Mouse (Mus musculus) erythroblast, embryonic 14.5 days (primary cell): ENCODE results near the gene Trak1. TPM values are rescaled to one million over a fixed set of nuclear protein-coding genes. Genes with fewer than 3 reads are reported as not detected.

Experiments
- H3K27me3 ChIP-seq: 2 replicates; pipeline ENCODE4 v1.6.1; 2012; ENCODE audit warnings: inconsistent platforms; ENCODE audit not compliant: control insufficient read depth
- H3K36me3 ChIP-seq: 2 replicates; pipeline ENCODE4 v1.6.1; 2012; ENCODE audit warnings: mild to moderate bottlenecking, inconsistent platforms; ENCODE audit not compliant: control insufficient read depth
- H3K4me1 ChIP-seq: 2 replicates; pipeline ENCODE4 v1.6.1; 2012; ENCODE audit warnings: inconsistent platforms; ENCODE audit not compliant: control insufficient read depth
- H3K4me3 ChIP-seq: replicated peaks from 2 replicates; pipeline ENCODE3; 2012; ENCODE audit warnings: moderate library complexity, mild to moderate bottlenecking, inconsistent platforms
- H3K9me3 ChIP-seq: 2 replicates; pipeline ENCODE4 v1.6.1; 2012; ENCODE audit warnings: low read length, inconsistent platforms, mixed read lengths; ENCODE audit not compliant: control insufficient read depth
- GATA1 ChIP-seq: IDR thresholded peaks from 2 replicates; pipeline ENCODE4 v1.6.1; 2012; ENCODE audit warnings: low read length, inconsistent platforms, mixed read lengths
- TAL1 ChIP-seq: IDR thresholded peaks from 3 replicates; pipeline ENCODE4 v1.6.1; 2012; ENCODE audit warnings: low read length, inconsistent platforms, mixed read lengths
- polyA plus RNA-seq: library from polyadenylated mRNA; stranded (reverse); fragments of >175 nt; gene quantifications from 2 replicates; pipeline ENCODE4 v1.2.3, GENCODE M21; 2012

Gene Trak1
- polyA plus RNA-seq, 1 experiment: 1.2 TPM

DNA sequence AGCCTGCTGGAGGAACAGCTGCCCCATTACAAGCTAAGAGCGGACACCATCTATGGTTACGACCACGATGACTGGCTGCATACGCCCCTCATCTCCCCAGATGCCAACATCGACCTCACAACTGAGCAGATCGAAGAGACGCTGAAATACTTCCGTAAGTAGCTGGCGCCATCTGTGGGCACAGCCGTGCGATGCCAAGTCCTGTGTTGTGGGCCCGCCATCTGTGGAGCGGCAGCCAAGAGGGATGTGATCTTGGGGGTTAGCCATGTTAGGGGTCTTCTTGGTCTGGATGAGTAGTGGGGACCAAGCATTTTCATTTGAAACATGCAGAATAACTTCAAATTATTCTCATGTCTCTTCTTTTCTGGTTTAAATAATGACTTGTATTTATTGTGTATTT, 94.6 kb downstream of the Trak1 start:
- no peak for TF ChIP-seq TAL1
- TF ChIP-seq GATA1: no peak
- H3K4me1 ChIP-seq: peaks cover 2% of the 10 kb centered on the region; the same call in 1 of the 2 replicates
- H3K36me3 ChIP-seq: peaks cover 5% of the 10 kb centered on the region
- no peaks in the 10 kb centered on the region for H3K9me3 ChIP-seq
- no peak overlapping the region for H3K4me3 ChIP-seq
- no peaks in the 10 kb centered on the region for H3K27me3 ChIP-seq

DNA sequence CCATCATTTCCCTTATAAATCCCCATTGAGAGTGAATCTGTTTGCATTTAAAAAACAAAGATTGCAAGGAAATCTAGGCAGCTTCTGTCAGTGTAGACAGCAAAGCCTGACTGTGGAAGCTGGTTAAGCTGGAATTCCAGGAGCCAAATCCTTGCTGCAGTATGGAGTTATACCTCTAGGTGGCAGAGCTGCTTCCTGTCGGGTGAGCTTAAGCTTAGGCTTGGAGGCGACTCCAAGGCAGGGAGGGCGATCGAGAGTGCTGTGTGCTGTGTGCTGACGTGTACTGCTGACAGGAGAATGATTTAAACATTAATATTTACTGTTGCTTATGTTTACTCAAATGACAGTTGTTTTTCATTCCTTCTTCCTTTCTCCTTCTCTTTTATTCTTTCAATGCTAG, 95.1 kb downstream of the Trak1 start:
- Histone ChIP-seq H3K36me3 (peaks cover 5% of the 10 kb centered on the region), H3K4me3 (no peak overlapping the region), H3K9me3 (no peaks in the 10 kb centered on the region), H3K27me3 (no peaks in the 10 kb centered on the region), H3K4me1 (peaks cover 2% of the 10 kb centered on the region; the same call in 1 of the 2 replicates)
- TF ChIP-seq TAL1 (no peak), GATA1 (no peak)

DNA sequence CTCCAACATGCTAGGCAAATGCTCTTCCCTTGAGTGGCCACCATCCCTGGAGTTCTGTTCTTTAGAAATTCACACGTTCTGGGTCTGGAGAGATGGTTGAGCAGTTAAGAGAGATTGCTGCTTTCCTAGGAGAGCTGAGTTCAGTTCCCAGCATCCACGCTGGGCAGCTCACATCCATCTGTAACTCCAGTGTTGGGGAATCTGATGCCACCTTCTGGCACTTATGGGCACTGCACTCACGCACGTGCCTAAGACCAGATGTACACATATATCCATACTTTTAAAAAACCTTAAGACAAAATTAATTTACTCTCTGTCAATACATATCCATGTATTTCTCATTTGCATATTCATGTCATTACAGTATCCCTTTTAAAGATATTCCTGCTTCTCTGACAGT, 95.8 kb downstream of the Trak1 start:
- TF ChIP-seq TAL1 (no peak), GATA1 (no peak)
- H3K9me3 ChIP-seq: no peaks in the 10 kb centered on the region
- H3K4me3 ChIP-seq: no peak overlapping the region
- peaks cover 2% of the 10 kb centered on the region; the same call in 1 of the 2 replicates for H3K4me1 ChIP-seq
- H3K27me3 ChIP-seq: no peaks in the 10 kb centered on the region
- peaks cover 5% of the 10 kb centered on the region for H3K36me3 ChIP-seq

DNA sequence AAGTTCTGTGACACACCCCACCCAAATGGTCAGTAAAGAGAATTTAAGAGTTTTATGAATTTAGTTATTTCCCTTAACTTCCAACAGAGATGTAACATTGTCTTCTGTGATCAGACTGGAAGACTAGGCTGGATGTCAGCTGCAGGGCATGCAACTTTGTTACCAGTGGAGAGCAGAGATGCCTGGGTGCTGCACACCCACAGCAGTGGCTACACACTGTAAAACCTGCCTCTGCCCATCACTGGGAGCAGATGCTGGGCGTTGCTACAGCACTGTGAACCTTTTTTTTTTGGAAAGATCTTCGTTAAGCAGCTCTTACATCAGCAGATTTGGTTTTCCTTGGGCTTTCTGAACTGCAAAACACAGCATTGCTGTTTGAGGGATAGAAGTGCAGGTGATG, 97.6 kb downstream of the Trak1 start:
- H3K27me3 ChIP-seq: no peaks in the 10 kb centered on the region
- TF ChIP-seq GATA1 (no peak), TAL1 (no peak)
- H3K36me3 ChIP-seq: peaks cover 5% of the 10 kb centered on the region
- peaks cover 2% of the 10 kb centered on the region; the same call in 1 of the 2 replicates for H3K4me1 ChIP-seq
- H3K4me3 ChIP-seq: no peak overlapping the region
- H3K9me3 ChIP-seq: no peaks in the 10 kb centered on the region

DNA sequence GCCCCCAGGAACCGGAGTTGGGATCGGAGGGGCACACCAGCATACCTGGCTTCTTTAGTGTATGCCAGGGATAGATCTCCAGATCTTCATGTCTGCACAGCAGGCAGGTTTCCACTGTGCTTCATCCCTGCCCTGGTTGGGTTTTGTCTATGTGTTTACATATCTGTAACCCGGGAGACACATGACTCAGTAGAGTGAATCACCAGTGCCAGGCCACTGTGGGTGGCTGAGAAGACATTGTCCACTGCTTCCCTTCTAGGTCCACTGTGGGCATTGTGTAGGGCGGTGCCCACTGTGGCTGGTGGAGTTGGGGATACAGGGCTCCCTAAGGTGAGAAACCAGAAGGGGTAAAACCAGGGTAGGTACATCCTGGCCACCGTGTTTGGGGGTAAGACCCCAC, 98.5 kb downstream of the Trak1 start:
- H3K9me3 ChIP-seq: no peaks in the 10 kb centered on the region
- peaks cover 5% of the 10 kb centered on the region for H3K36me3 ChIP-seq
- TF ChIP-seq TAL1 (no peak), GATA1 (no peak)
- H3K4me1 ChIP-seq: peaks cover 2% of the 10 kb centered on the region; the same call in 1 of the 2 replicates
- no peaks in the 10 kb centered on the region for H3K27me3 ChIP-seq
- H3K4me3 ChIP-seq: no peak overlapping the region

DNA sequence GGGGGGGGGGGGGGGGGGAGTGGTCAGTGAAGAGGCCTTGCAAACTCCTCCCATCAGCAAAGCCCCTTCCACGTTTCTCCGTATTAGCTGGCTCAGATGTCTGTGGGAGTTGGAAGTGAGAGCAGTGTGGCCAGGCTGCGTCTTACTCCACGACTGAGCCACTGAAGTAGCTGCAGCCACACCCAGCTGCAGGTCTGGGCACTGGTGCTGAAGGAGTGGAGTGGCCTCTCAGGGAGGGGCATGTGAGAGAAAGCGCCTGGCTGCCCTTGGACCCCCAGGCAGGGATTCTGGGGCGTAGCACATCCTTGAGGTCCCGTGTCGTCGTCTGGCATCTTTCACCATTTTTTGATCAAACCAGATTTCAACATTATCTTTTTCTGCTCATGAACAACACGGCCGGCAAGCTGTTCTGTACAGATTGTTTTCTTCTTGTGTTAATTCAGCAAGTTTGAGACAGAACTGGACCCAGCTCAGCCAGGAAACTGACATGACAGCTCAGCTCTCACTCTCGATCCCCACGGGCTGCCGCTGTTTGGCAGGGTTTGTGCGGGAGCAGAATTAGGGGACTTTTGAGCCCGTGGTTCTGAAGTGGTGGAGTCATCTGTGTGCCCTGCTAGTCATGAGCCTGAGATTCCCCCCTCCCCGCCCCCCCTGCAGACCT, 100.9 kb downstream of the Trak1 start:
- Histone ChIP-seq H3K4me1 (peaks cover 3% of the 10 kb centered on the region), H3K9me3 (no peaks in the 10 kb centered on the region), H3K27me3 (no peaks in the 10 kb centered on the region), H3K36me3 (peaks cover 5% of the 10 kb centered on the region), H3K4me3 (no peak overlapping the region)
- TF ChIP-seq GATA1: no peak
- TF ChIP-seq TAL1: no peak

DNA sequence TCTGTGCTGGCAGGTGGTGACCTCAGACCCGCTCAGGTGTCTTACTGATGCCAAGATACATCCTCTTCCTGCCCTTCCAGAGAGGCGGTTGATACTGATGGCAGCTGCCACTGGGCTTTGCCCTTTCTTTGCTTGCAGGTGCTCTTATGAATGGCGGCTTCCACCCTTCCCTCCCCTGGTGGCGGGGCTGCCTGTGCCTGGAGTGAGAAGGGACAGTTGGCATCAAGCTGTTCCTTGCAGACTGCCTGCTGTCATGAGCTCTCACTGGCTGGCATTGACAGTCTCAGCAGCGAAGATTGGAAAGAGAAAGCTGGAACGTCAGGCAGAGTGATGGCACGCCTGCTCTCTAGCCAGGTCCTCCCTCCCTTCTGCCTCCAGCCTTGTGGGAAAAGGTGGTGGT, 101.5 kb downstream of the Trak1 start:
- Histone ChIP-seq H3K27me3 (no peaks in the 10 kb centered on the region), H3K4me3 (no peak overlapping the region), H3K4me1 (peaks cover 4% of the 10 kb centered on the region), H3K36me3 (peaks cover 4% of the 10 kb centered on the region), H3K9me3 (no peaks in the 10 kb centered on the region)
- TF ChIP-seq GATA1 (no peak), TAL1 (no peak)

DNA sequence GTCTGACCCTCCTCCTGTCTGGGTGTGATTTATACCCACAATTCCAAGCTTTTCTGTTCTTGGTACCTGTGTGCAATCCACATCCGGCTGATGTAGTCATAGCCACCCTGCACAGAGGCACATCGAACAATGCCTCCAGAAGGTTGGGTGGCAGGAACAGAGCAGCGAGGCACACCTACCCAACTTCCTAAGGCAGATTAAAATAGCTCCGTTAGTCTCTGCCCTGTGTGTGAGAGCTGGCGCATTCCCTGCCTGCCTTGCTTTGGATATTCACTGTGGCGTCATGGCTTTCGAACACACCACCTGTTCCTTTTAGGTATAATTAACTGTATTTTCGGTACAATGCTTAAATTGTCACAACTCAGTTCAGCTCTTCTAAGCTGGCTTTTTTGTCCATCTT, 103.3 kb downstream of the Trak1 start:
- H3K36me3 ChIP-seq: peaks cover 2% of the 10 kb centered on the region; the same call in 1 of the 2 replicates

GRCm38 (mm10) chr9:121403157-121403671, 105.9 kb downstream of the Trak1 start:
- H3K9me3 ChIP-seq: no peaks in the 10 kb centered on the region
- TF ChIP-seq TAL1: no peak
- no peak for TF ChIP-seq GATA1
- H3K4me3 ChIP-seq: no peak overlapping the region
- no peaks in the 10 kb centered on the region for H3K36me3 ChIP-seq
- H3K27me3 ChIP-seq: no peaks in the 10 kb centered on the region
- peaks cover 6% of the 10 kb centered on the region for H3K4me1 ChIP-seq

More for the DNA sequence above, 103.3 kb downstream of the Trak1 start:
- Histone ChIP-seq H3K4me3 (no peak overlapping the region), H3K9me3 (no peaks in the 10 kb centered on the region), H3K27me3 (no peaks in the 10 kb centered on the region), H3K4me1 (peaks cover 6% of the 10 kb centered on the region)
- TF ChIP-seq TAL1 (no peak), GATA1 (no peak)
